Mouse (Mus musculus) liver, postnatal 0 days (tissue): ENCODE results near the gene Kpna1. TPM values are rescaled to one million over a fixed set of nuclear protein-coding genes. Genes with fewer than 3 reads are reported as not detected.
"Not testable (repeated sequence)": the region's sequence is repeated elsewhere in the genome, so short reads cannot be mapped to it uniquely, and the experiment has no call there.

Experiments used
- ATAC-seq: fragments of 200-750 bp; cut with Nextera tagmentation; 2 replicates; pipeline ENCODE4 v1.8.0; 2017; ENCODE audit warnings: mild to moderate bottlenecking, moderate library complexity
- DNase-seq: peaks from one replicate; pipeline ENCODE4 v3.0.0-alpha.2; 2016
- H3K27ac ChIP-seq: fragments of 300-500 bp; sonication (generic); 2 replicates; pipeline ENCODE4 v1.5.1; 2014; ENCODE audit warnings: antibody characterized with exemption, moderate library complexity, mild to moderate bottlenecking, low read depth
- H3K27me3 ChIP-seq: fragments of 300-500 bp; sonication (generic); 2 replicates; pipeline ENCODE4 v1.6.1; 2014; ENCODE audit warnings: low read length, control low read depth, mixed read lengths; ENCODE audit not compliant: insufficient read depth
- H3K36me3 ChIP-seq: fragments of 300-500 bp; sonication (generic); replicated peaks from 2 replicates; pipeline ENCODE4 v1.6.1; 2014; ENCODE audit warnings: mild to moderate bottlenecking, control low read depth, low read length, moderate library complexity, mixed read lengths; ENCODE audit not compliant: insufficient read depth
- H3K4me1 ChIP-seq: fragments of 300-500 bp; sonication (generic); 2 replicates; pipeline ENCODE4 v1.6.1; 2014; ENCODE audit warnings: antibody characterized with exemption, mild to moderate bottlenecking, control low read depth; ENCODE audit not compliant: insufficient read depth
- H3K4me2 ChIP-seq: fragments of 300-500 bp; sonication (generic); 2 replicates; pipeline ENCODE4 v1.6.1; 2014; ENCODE audit warnings: low read depth, mild to moderate bottlenecking, low read length, moderate library complexity, mixed read lengths
- H3K4me3 ChIP-seq: fragments of 300-500 bp; sonication (generic); 2 replicates; pipeline ENCODE4 v1.5.1; 2014; ENCODE audit warnings: low read depth, low read length
- H3K9ac ChIP-seq: fragments of 300-500 bp; sonication (generic); replicated peaks from 2 replicates; pipeline ENCODE4 v1.6.1; 2014; ENCODE audit warnings: mild to moderate bottlenecking, moderate library complexity
- H3K9me3 ChIP-seq: fragments of 300-500 bp; sonication (generic); 2 replicates; pipeline ENCODE4 v1.6.1; 2016; ENCODE audit warnings: mild to moderate bottlenecking, control low read depth, low read length, mixed read lengths
- CTCF ChIP-seq: sonication (generic); IDR thresholded peaks from 2 replicates; pipeline ENCODE4 v1.5.1; 2016; ENCODE audit warnings: antibody characterized with exemption, low read depth
- EP300 ChIP-seq: IDR thresholded peaks from 2 replicates; pipeline ENCODE4 v1.6.1; 2016; ENCODE audit warnings: antibody characterized with exemption, low read depth, mild to moderate bottlenecking
- WGBS: fragments of 180-500 bp; shearing (Covaris S2); extraction: QIAGEN DNeasy Blood & Tissue Kit; methylation state at CpG from one replicate; pipeline ENCODE4 v1.1.7; 2014; ENCODE audit not compliant: insufficient replicate concordance; 5-methylcytosine and 5-hydroxymethylcytosine counted together
- polyA plus RNA-seq: library from polyadenylated mRNA; unstranded; fragments of >200 nt; fragmentation: Nextera tagmentation; extraction: Ambion mirVana; gene quantifications from 2 replicates; pipeline ENCODE4 v1.2.1, GENCODE M21; 2015

Kpna1 gene
- polyA plus RNA-seq, 1 experiment from 2014 or later, result 17.6 TPM

GRCm38 (mm10) chr16:35982902-35983516 lies 4.5 kb downstream of the Kpna1 start:
- DNase-seq, result peak; percentile 94
- WGBS, result under 1% methylated on average over 50 of the region's 54 CpGs
- peaks cover 18% of the 10 kb centered on the region for H3K4me1 ChIP-seq

GRCm38 (mm10) chr16:35983517-35984101 lies 5.1 kb downstream of the Kpna1 start:
- TF ChIP-seq CTCF (no peak), EP300 (no peak)
- Histone ChIP-seq H3K27me3 (no peaks in the 10 kb centered on the region), H3K36me3 (no peaks in the 10 kb centered on the region), H3K9ac (peak overlapping the region; percentile 88), H3K4me2 (peak overlapping the region; percentile 94), H3K4me1 (peaks cover 18% of the 10 kb centered on the region), H3K4me3 (peak overlapping the region; percentile 80), H3K9me3 (no peaks in the 10 kb centered on the region), H3K27ac (peak overlapping the region; percentile 98)
- peak; percentile 77 for DNase-seq
- ATAC-seq, result peak; percentile 68
- WGBS, result under 1% methylated on average over 40 of the region's 86 CpGs

More at GRCm38 (mm10) chr16:35982902-35983516, 4.5 kb downstream of the Kpna1 start:
- Histone ChIP-seq H3K27ac (peak overlapping the region; percentile 98), H3K4me3 (peak overlapping the region; percentile 80), H3K9ac (peak overlapping the region; percentile 88), H3K9me3 (no peaks in the 10 kb centered on the region), H3K4me2 (peak overlapping the region; percentile 94), H3K36me3 (no peaks in the 10 kb centered on the region), H3K27me3 (no peaks in the 10 kb centered on the region)
- ATAC-seq, result peak; percentile 89
- no peak for TF ChIP-seq EP300
- TF ChIP-seq CTCF, result no peak

GRCm38 (mm10) chr16:35984471-35984870 lies 5.9 kb downstream of the Kpna1 start:
- Histone ChIP-seq H3K9me3 (no peaks in the 10 kb centered on the region), H3K27ac (peak overlapping the region; percentile 98; the same call in 1 of the 2 replicates), H3K4me3 (peak overlapping the region; percentile 80), H3K4me1 (peaks cover 18% of the 10 kb centered on the region), H3K36me3 (no peaks in the 10 kb centered on the region), H3K4me2 (peak overlapping the region; percentile 94), H3K9ac (peak overlapping the region; percentile 88), H3K27me3 (no peaks in the 10 kb centered on the region)
- DNase-seq (no peak), ATAC-seq (no peak)
- TF ChIP-seq CTCF (no peak), EP300 (no peak)
- WGBS, result 18% methylated on average over 3 of the region's 3 CpGs

- WGBS, result 50% methylated on average over 1 of the region's 1 CpGs
- no peak for TF ChIP-seq EP300
- TF ChIP-seq CTCF, result no peak
- ATAC-seq (no peak), DNase-seq (no peak)
- Histone ChIP-seq H3K9ac (no peak overlapping the region), H3K27me3 (no peaks in the 10 kb centered on the region), H3K36me3 (no peaks in the 10 kb centered on the region), H3K4me3 (no peak overlapping the region), H3K27ac (no peak overlapping the region), H3K4me2 (no peak overlapping the region), H3K9me3 (no peaks in the 10 kb centered on the region), H3K4me1 (peaks cover 9% of the 10 kb centered on the region)
Measured at GRCm38 (mm10) chr16:35987930-35988329, 9.4 kb downstream of the Kpna1 start.

GRCm38 (mm10) chr16:35992391-35992790 lies 13.8 kb downstream of the Kpna1 start:
- Histone ChIP-seq H3K9me3 (no peaks in the 10 kb centered on the region), H3K4me3 (no peak overlapping the region), H3K4me2 (no peak overlapping the region), H3K36me3 (no peaks in the 10 kb centered on the region), H3K27ac (no peak overlapping the region), H3K9ac (no peak overlapping the region), H3K27me3 (no peaks in the 10 kb centered on the region), H3K4me1 (peaks cover 3% of the 10 kb centered on the region; the same call in 1 of the 2 replicates)
- ATAC-seq (no peak), DNase-seq (no peak)
- TF ChIP-seq CTCF, result no peak
- TF ChIP-seq EP300, result no peak
- 53% methylated on average over 1 of the region's 1 CpGs for WGBS

GRCm38 (mm10) chr16:35993316-35993715 lies 14.8 kb downstream of the Kpna1 start:
- no peaks in the 10 kb centered on the region for H3K36me3 ChIP-seq
- H3K4me2 ChIP-seq, result no peak overlapping the region
- 89% methylated on average over 3 of the region's 3 CpGs for WGBS
- no peaks in the 10 kb centered on the region for H3K27me3 ChIP-seq
- TF ChIP-seq CTCF (no peak), EP300 (no peak)
- H3K4me1 ChIP-seq, result peaks cover 3% of the 10 kb centered on the region; the same call in 1 of the 2 replicates
- ATAC-seq, result no peak
- H3K9ac ChIP-seq, result no peak overlapping the region
- H3K9me3 ChIP-seq, result no peaks in the 10 kb centered on the region
- H3K4me3 ChIP-seq, result no peak overlapping the region
- no peak overlapping the region for H3K27ac ChIP-seq
- DNase-seq, result no peak

GRCm38 (mm10) chr16:35998852-35999251 lies 20.3 kb downstream of the Kpna1 start:
- 83% methylated on average over 4 of the region's 4 CpGs for WGBS
- H3K9me3 ChIP-seq, ATAC-seq, H3K9ac ChIP-seq, H3K4me3 ChIP-seq, H3K4me1 ChIP-seq, DNase-seq, H3K4me2 ChIP-seq, H3K27ac ChIP-seq, H3K27me3 ChIP-seq: not testable (repeated sequence)
- H3K36me3 ChIP-seq, result peaks cover 21% of the 10 kb centered on the region
